Mouse (Mus musculus) adrenal gland, postnatal 0 days (tissue): ENCODE data around the gene Rpgr. TPM values are rescaled to one million over a fixed set of nuclear protein-coding genes. Genes with fewer than 3 reads are reported as not detected.

Experiments
- polyA plus RNA-seq: library from polyadenylated mRNA; unstranded; fragments of >200 nt; fragmentation: Nextera tagmentation; extraction: Ambion mirVana; gene quantifications from 2 replicates; pipeline ENCODE4 v1.2.1, GENCODE M21; 2015

The Rpgr gene
- polyA plus RNA-seq = 9.5 and 11.1 TPM in 2 replicates

GRCm38 (mm10) chrX:10216410-10216949, at the start of gene Rpgr:
TSS of gene Rpgr (minus strand) at chrX:10216920.

GRCm38 (mm10) chrX:10251852-10252504, 35.3 kb upstream of the Rpgr start, which contains the start of gene Otc:
TSS of gene Otc (plus strand) at chrX:10252305.

GRCm38 (mm10) chrX:10117065-10117719, 99.5 kb downstream of the Rpgr start, which contains the start of gene Srpx:
TSS of gene Srpx (minus strand) at chrX:10117709.

Other genes with a start within 250 kb of the Rpgr start
- 12.5 and 19.2 TPM in 2 replicates for gene Srpx, start 99.2 kb downstream of the Rpgr start, polyA plus RNA-seq
- 1.7 and 2.5 TPM in 2 replicates for gene Otc, start 35.4 kb upstream of the Rpgr start, polyA plus RNA-seq